Mouse (Mus musculus): ENCODE measurements around the gene Aftph. TPM values are rescaled to one million over a fixed set of nuclear protein-coding genes. Genes with fewer than 3 reads are reported as not detected.

Gene Aftph
- polyA plus RNA-seq, 1 experiment, result 34.8 TPM

DNA sequence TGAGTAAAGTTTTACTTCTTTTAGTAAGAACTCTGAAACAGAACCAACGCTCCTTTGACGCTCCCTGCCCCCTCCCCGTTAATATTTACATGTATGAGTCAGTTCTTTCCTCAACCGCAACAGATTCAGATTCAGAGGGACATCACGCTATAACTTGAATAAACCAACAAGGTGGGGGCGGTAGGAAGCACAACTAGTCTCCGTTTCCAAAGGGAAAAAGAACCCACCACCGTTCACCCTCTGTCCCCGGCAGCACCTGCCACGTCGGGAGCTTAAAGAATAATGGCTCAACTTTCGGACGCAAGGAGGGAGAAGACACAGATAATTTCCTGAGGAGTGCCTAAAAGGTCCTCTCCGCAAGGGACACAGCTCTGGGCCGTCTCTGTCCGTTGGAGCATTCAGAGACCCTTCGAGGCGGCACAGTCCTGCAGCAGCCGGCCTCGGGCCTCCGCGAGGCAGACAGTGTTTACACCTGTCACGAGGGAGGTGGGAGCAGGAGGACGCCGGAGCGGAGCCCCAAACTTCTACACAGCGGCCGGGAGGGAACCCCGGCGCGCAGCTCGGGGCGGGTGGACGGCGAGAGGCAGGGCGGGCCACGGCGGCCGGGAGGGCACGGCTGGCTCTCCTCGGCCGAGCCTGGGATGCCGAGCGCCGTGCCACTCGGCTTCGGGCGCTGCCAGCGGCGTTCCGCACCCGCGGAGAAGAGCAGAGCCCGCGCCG is 748 bp downstream of the Aftph start:
- Histone ChIP-seq H3K4me3 (ENCODE audit: low read depth, low read length) (peak overlapping the region; percentile 97), H3K9me3 (replicated peaks; ENCODE audit: control insufficient read depth, insufficient read depth, low read length, poor library complexity, severe bottlenecking) (no peaks in the 10 kb centered on the region), H3K9ac (ENCODE audit: low read depth, poor library complexity, severe bottlenecking) (peak overlapping the region; percentile 90), H3K27ac (ENCODE audit: insufficient read depth, low read length) (peak overlapping the region; percentile 10), H3K4me1 (ENCODE audit: control insufficient read depth, insufficient read depth, low read length) (peaks cover 1% of the 10 kb centered on the region), H3K36me3 (ENCODE audit: control insufficient read depth, insufficient read depth, low read length, poor library complexity, severe bottlenecking) (no peaks in the 10 kb centered on the region; the same call in 1 of the 2 replicates), H3K27me3 (ENCODE audit: control insufficient read depth, insufficient read depth, low read length, poor library complexity, severe bottlenecking) (no peaks in the 10 kb centered on the region)
- TF ChIP-seq EP300 (IDR thresholded peaks at IDR 0.05; ENCODE audit: insufficient read depth, low read depth, low read length) (no peak), POLR2A (IDR thresholded peaks at IDR 0.05; ENCODE audit: insufficient read depth, low read length) (no peak), CTCF (IDR thresholded peaks at IDR 0.05; ENCODE audit: low read depth, low read length) (no peak)

DNA sequence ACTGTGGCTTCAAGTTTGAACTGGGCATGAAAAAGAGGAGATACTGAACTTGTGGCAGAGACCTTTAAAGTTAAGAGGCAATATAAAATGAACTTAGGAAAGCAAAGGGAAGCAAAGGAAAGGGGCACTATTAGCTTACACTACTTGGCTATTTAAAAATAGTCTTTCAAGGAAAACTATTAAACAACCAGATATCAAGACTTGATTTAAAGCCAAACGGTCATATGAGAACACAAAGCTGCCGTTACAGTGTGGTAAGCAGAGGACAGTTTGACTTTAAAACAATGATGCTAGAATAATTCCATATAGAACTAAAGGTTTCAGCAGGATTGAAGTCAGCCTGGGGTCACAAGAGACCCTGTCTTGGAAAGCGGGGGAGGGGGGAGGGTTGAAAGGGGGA is 7.3 kb downstream of the Aftph start:
- no peaks in the 10 kb centered on the region for H3K27me3 ChIP-seq (ENCODE audit: control insufficient read depth, insufficient read depth, low read length, poor library complexity, severe bottlenecking)
- TF ChIP-seq EP300 (IDR thresholded peaks at IDR 0.05; ENCODE audit: insufficient read depth, low read depth, low read length) (no peak), CTCF (IDR thresholded peaks at IDR 0.05; ENCODE audit: low read depth, low read length) (no peak), POLR2A (IDR thresholded peaks at IDR 0.05; ENCODE audit: insufficient read depth, low read length) (no peak)
- H3K36me3 ChIP-seq (ENCODE audit: control insufficient read depth, insufficient read depth, low read length, poor library complexity, severe bottlenecking), result no peaks in the 10 kb centered on the region; the same call in 1 of the 2 replicates
- H3K9ac ChIP-seq (ENCODE audit: low read depth, poor library complexity, severe bottlenecking), result no peak overlapping the region
- H3K27ac ChIP-seq (ENCODE audit: insufficient read depth, low read length), result no peak overlapping the region
- no peak overlapping the region for H3K4me3 ChIP-seq (ENCODE audit: low read depth, low read length)
- H3K4me1 ChIP-seq (ENCODE audit: control insufficient read depth, insufficient read depth, low read length), result no peaks in the 10 kb centered on the region
- H3K9me3 ChIP-seq (replicated peaks; ENCODE audit: control insufficient read depth, insufficient read depth, low read length, poor library complexity, severe bottlenecking), result no peaks in the 10 kb centered on the region

GRCm38 (mm10) chr11:20733486-20734030 is 7.8 kb downstream of the Aftph start:
- TF ChIP-seq POLR2A (IDR thresholded peaks at IDR 0.05; ENCODE audit: insufficient read depth, low read length), result no peak
- no peak for TF ChIP-seq EP300 (IDR thresholded peaks at IDR 0.05; ENCODE audit: insufficient read depth, low read depth, low read length)
- Histone ChIP-seq H3K27me3 (ENCODE audit: control insufficient read depth, insufficient read depth, low read length, poor library complexity, severe bottlenecking) (no peaks in the 10 kb centered on the region), H3K9me3 (replicated peaks; ENCODE audit: control insufficient read depth, insufficient read depth, low read length, poor library complexity, severe bottlenecking) (no peaks in the 10 kb centered on the region), H3K4me1 (ENCODE audit: control insufficient read depth, insufficient read depth, low read length) (no peaks in the 10 kb centered on the region), H3K27ac (ENCODE audit: insufficient read depth, low read length) (no peak overlapping the region), H3K9ac (ENCODE audit: low read depth, poor library complexity, severe bottlenecking) (no peak overlapping the region), H3K36me3 (ENCODE audit: control insufficient read depth, insufficient read depth, low read length, poor library complexity, severe bottlenecking) (no peaks in the 10 kb centered on the region; the same call in 1 of the 2 replicates), H3K4me3 (ENCODE audit: low read depth, low read length) (no peak overlapping the region)

DNA sequence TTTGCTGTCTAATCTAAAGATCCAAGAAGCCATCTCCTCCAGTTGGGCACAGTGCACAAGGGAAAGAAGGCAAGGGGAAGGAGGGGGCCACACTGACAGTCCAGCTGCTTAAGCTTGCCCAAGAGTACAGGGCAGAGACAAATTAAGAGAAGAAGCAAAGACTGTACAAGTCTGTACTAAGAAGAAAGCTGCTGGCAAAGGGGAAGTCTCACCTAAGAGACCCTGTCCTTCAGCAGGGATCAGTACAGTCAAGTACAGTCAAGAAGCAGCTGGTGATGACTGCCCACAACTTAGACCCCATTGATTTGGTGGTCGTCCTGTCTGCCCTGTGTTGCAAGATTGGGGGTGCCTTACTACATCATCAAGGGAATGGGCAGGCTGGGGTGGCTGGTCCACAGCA is 12.0 kb downstream of the Aftph start:
- TF ChIP-seq POLR2A (IDR thresholded peaks at IDR 0.05; ENCODE audit: insufficient read depth, low read length) (no peak), CTCF (IDR thresholded peaks at IDR 0.05; ENCODE audit: low read depth, low read length) (no peak), EP300 (IDR thresholded peaks at IDR 0.05; ENCODE audit: insufficient read depth, low read depth, low read length) (no peak)
- no peaks in the 10 kb centered on the region for H3K9me3 ChIP-seq (replicated peaks; ENCODE audit: control insufficient read depth, insufficient read depth, low read length, poor library complexity, severe bottlenecking)
- H3K4me1 ChIP-seq (ENCODE audit: control insufficient read depth, insufficient read depth, low read length), result no peaks in the 10 kb centered on the region
- no peak overlapping the region for H3K9ac ChIP-seq (ENCODE audit: low read depth, poor library complexity, severe bottlenecking)
- no peaks in the 10 kb centered on the region for H3K27me3 ChIP-seq (ENCODE audit: control insufficient read depth, insufficient read depth, low read length, poor library complexity, severe bottlenecking)
- H3K27ac ChIP-seq (ENCODE audit: insufficient read depth, low read length), result no peak overlapping the region
- peaks cover 17% of the 10 kb centered on the region for H3K36me3 ChIP-seq (ENCODE audit: control insufficient read depth, insufficient read depth, low read length, poor library complexity, severe bottlenecking)
- H3K4me3 ChIP-seq (ENCODE audit: low read depth, low read length), result no peak overlapping the region

DNA sequence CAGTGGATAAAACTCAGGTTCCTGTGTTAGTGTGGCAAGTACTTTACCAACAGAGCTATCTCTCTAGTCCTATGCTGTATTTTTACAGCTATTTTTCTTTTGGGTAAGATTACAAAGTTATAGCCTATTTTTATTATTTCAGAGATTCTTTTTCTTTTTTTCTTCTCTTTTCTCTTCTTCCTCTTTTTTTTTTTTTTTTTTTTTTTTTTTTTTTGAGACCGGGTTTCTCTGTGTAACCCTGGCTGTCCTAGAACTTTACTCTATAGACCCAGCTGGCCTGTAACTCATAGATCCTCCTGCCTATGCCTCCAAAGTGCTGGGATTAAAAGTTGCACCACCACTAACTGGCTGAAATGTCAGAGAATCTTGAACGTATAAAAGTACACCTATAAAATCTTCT is 13.3 kb downstream of the Aftph start:
- TF ChIP-seq POLR2A (IDR thresholded peaks at IDR 0.05; ENCODE audit: insufficient read depth, low read length) (no peak), EP300 (IDR thresholded peaks at IDR 0.05; ENCODE audit: insufficient read depth, low read depth, low read length) (no peak), CTCF (IDR thresholded peaks at IDR 0.05; ENCODE audit: low read depth, low read length) (no peak)
- Histone ChIP-seq H3K4me3 (ENCODE audit: low read depth, low read length) (no peak overlapping the region), H3K9me3 (replicated peaks; ENCODE audit: control insufficient read depth, insufficient read depth, low read length, poor library complexity, severe bottlenecking) (no peaks in the 10 kb centered on the region; the same call in 1 of the 2 replicates), H3K27me3 (ENCODE audit: control insufficient read depth, insufficient read depth, low read length, poor library complexity, severe bottlenecking) (no peaks in the 10 kb centered on the region), H3K9ac (ENCODE audit: low read depth, poor library complexity, severe bottlenecking) (no peak overlapping the region), H3K36me3 (ENCODE audit: control insufficient read depth, insufficient read depth, low read length, poor library complexity, severe bottlenecking) (peaks cover 23% of the 10 kb centered on the region), H3K4me1 (ENCODE audit: control insufficient read depth, insufficient read depth, low read length) (no peaks in the 10 kb centered on the region), H3K27ac (ENCODE audit: insufficient read depth, low read length) (no peak overlapping the region)

DNA sequence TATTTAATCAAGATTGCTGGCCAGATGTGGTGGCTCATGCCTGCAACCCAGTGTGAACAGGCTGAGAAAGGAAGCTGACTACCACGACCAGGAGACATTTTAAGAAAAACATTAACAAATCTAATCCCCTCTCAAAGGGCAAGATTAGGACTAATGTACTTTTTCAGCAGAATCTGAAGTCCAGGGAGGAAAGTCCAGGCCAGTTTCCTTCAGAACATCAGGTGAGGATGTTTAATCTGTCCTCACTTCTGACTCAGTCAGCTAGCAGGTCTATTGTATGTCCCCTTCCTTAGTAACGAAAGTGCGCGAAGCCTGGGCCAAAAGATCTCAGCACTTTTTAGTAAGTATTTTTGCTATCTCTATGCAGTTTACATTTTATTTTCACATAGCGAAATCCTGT is 17.8 kb downstream of the Aftph start:
- H3K27me3 ChIP-seq (ENCODE audit: control insufficient read depth, insufficient read depth, low read length, poor library complexity, severe bottlenecking), result no peaks in the 10 kb centered on the region
- no peak overlapping the region for H3K4me3 ChIP-seq (ENCODE audit: low read depth, low read length)
- peaks cover 3% of the 10 kb centered on the region for H3K9me3 ChIP-seq (replicated peaks; ENCODE audit: control insufficient read depth, insufficient read depth, low read length, poor library complexity, severe bottlenecking)
- no peak overlapping the region for H3K27ac ChIP-seq (ENCODE audit: insufficient read depth, low read length)
- no peak overlapping the region for H3K9ac ChIP-seq (ENCODE audit: low read depth, poor library complexity, severe bottlenecking)
- no peaks in the 10 kb centered on the region for H3K4me1 ChIP-seq (ENCODE audit: control insufficient read depth, insufficient read depth, low read length)
- TF ChIP-seq POLR2A (IDR thresholded peaks at IDR 0.05; ENCODE audit: insufficient read depth, low read length), result no peak
- no peak for TF ChIP-seq EP300 (IDR thresholded peaks at IDR 0.05; ENCODE audit: insufficient read depth, low read depth, low read length)
- peaks cover 23% of the 10 kb centered on the region for H3K36me3 ChIP-seq (ENCODE audit: control insufficient read depth, insufficient read depth, low read length, poor library complexity, severe bottlenecking)

All from ES-Bruce4 (cell line).